In the genomic region with DNA sequence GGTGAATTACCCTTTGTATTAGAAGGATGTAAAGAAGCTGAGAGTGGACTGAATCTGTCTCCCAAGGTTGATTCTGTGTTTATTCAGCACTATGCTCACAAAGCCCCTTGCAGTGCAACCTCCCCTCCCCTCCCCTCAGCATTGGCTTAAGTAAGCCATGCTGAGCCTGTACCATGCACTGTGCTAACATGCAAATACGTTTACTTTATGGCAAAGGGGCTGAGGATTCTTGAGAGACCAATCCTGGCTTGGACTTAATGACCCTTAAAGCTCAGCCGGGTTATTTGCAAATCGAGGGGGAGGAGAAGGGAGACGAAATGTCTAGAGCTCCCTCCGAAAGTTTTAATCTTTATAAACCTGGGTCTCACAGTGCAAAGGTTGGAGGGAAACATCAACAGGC, we compare ENCODE assay signal across 11 mouse cellular contexts. TPM values are rescaled to one million over a fixed set of nuclear protein-coding genes. Genes with fewer than 3 reads are reported as not detected.
DNase-seq lines count a peak whose midpoint lies in the region; ATAC-seq and TF ChIP-seq lines count a peak whose summit lies in the region.
"Had no signal": no experiment of that assay in that cellular context is flagged by ENCODE, and none has a peak within 500 bp of the region (broad histone marks: within the 10 kb centered on the region; RNA-seq: fewer than 3 reads in every experiment).

No protein-coding gene starts in this region.

- no peaks in the 10 kb centered on the region for H3K27me3 ChIP-seq in forebrain, embryonic 10.5 days (ENCODE audit: poor library complexity, severe bottlenecking)
- no peaks in the 10 kb centered on the region for H3K27me3 ChIP-seq in forebrain, postnatal 0 days (ENCODE audit: insufficient read depth, low read length)
- H3K27me3 ChIP-seq in kidney, postnatal 0 days (ENCODE audit: insufficient read depth, low read length) = no peaks in the 10 kb centered on the region
- no peaks in the 10 kb centered on the region for H3K27me3 ChIP-seq in forebrain, embryonic 13.5 days
- no peaks in the 10 kb centered on the region for H3K27me3 ChIP-seq in midbrain, embryonic 14.5 days (ENCODE audit: control insufficient read depth, insufficient read depth, low read length)
- H3K27me3 ChIP-seq: limb, embryonic 15.5 days had no signal

- H3K4me1 ChIP-seq in forebrain, embryonic 10.5 days = peaks cover 32% of the 10 kb centered on the region
- peaks cover 14% of the 10 kb centered on the region for H3K4me1 ChIP-seq in forebrain, postnatal 0 days (ENCODE audit: insufficient read depth)
- peaks cover 4% of the 10 kb centered on the region; the same call in 1 of the 2 replicates for H3K4me1 ChIP-seq in kidney, postnatal 0 days (replicated peaks; ENCODE audit: insufficient read depth, low read length)
- H3K4me1 ChIP-seq in forebrain, embryonic 13.5 days = peaks cover 30% of the 10 kb centered on the region
- peaks cover 13% of the 10 kb centered on the region; the same call in 1 of the 2 replicates for H3K4me1 ChIP-seq in midbrain, embryonic 14.5 days (ENCODE audit: control insufficient read depth, insufficient read depth, low read length)

- peaks cover 12% of the 10 kb centered on the region for H3K36me3 ChIP-seq in forebrain, embryonic 10.5 days (replicated peaks)
- peaks cover 12% of the 10 kb centered on the region; the same call in 1 of the 2 replicates for H3K36me3 ChIP-seq in forebrain, postnatal 0 days (ENCODE audit: insufficient read depth)
- no peaks in the 10 kb centered on the region for H3K36me3 ChIP-seq in kidney, postnatal 0 days (ENCODE audit: insufficient read depth, low read length)
- peaks cover 14% of the 10 kb centered on the region for H3K36me3 ChIP-seq in forebrain, embryonic 13.5 days (ENCODE audit: poor library complexity, severe bottlenecking)
- H3K36me3 ChIP-seq in midbrain, embryonic 14.5 days (ENCODE audit: control insufficient read depth, insufficient read depth, low read length) = peaks cover 7% of the 10 kb centered on the region; the same call in 1 of the 2 replicates
- H3K36me3 ChIP-seq: G1E had no signal

- WGBS in forebrain, embryonic 10.5 days = 38% methylated on average over 5 of the region's 5 CpGs
- 33% methylated on average over 5 of the region's 5 CpGs for WGBS in forebrain, postnatal 0 days
- WGBS in kidney, postnatal 0 days = 21% methylated on average over 5 of the region's 5 CpGs
- WGBS in forebrain, embryonic 13.5 days = 22% methylated on average over 5 of the region's 5 CpGs
- WGBS in midbrain, embryonic 14.5 days = 32% methylated on average over 5 of the region's 5 CpGs

- no peak for DNase-seq in forebrain, embryonic 10.5 days (ENCODE audit: extremely low spot score, low spot score)
- no peak for DNase-seq in forebrain, postnatal 0 days
- peak; percentile 68 for DNase-seq in kidney, postnatal 0 days (ENCODE audit: low spot score)
- DNase-seq in kidney, adult 9 months = no peak
- DNase-seq in midbrain, embryonic 14.5 days = no peak
- no peak for DNase-seq in layer of hippocampus, adult 9-10 months (ENCODE audit: low spot score)
- DNase-seq in cerebellum, adult 9-11 months = no peak
- DNase-seq: thymus, postnatal 4 days had no signal

- H3K9ac ChIP-seq in forebrain, postnatal 0 days = no peak overlapping the region
- peak overlapping the region; percentile 36; the same call in 1 of the 2 replicates for H3K9ac ChIP-seq in kidney, postnatal 0 days (ENCODE audit: low read depth, low read length)
- H3K9ac ChIP-seq in forebrain, embryonic 13.5 days = no peak overlapping the region
- H3K9ac ChIP-seq in midbrain, embryonic 14.5 days (replicated peaks; ENCODE audit: low read length) = 0 out of 2 replicates have a peak overlapping the region, but pooled peaks have one; percentile 0
- H3K9ac ChIP-seq: limb, embryonic 15.5 days had no signal

- H3K4me3 ChIP-seq in forebrain, embryonic 10.5 days = no peak overlapping the region
- no peak overlapping the region for H3K4me3 ChIP-seq in forebrain, postnatal 0 days (ENCODE audit: low read depth, low read length)
- H3K4me3 ChIP-seq in kidney, postnatal 0 days (replicated peaks; ENCODE audit: low read depth, low read length) = 0 out of 2 replicates have a peak overlapping the region, but pooled peaks have one; percentile 1
- H3K4me3 ChIP-seq in forebrain, embryonic 13.5 days = no peak overlapping the region
- H3K4me3 ChIP-seq in midbrain, embryonic 14.5 days (replicated peaks; ENCODE audit: low read depth, low read length) = no peak overlapping the region
- H3K4me3 ChIP-seq: limb, embryonic 15.5 days had no signal

- no peak for TF ChIP-seq CTCF in forebrain, postnatal 0 days (IDR thresholded peaks at IDR 0.05; ENCODE audit: low read depth)
- TF ChIP-seq CTCF in kidney, postnatal 0 days (IDR thresholded peaks at IDR 0.05; ENCODE audit: low read depth) = no peak

- no peaks in the 10 kb centered on the region for H3K9me3 ChIP-seq in forebrain, embryonic 10.5 days
- no peaks in the 10 kb centered on the region for H3K9me3 ChIP-seq in forebrain, postnatal 0 days (ENCODE audit: low read length)
- no peaks in the 10 kb centered on the region for H3K9me3 ChIP-seq in kidney, postnatal 0 days (replicated peaks; ENCODE audit: low read length)
- no peaks in the 10 kb centered on the region for H3K9me3 ChIP-seq in forebrain, embryonic 13.5 days (replicated peaks)
- no peaks in the 10 kb centered on the region for H3K9me3 ChIP-seq in midbrain, embryonic 14.5 days (ENCODE audit: control insufficient read depth, low read length)
- H3K9me3 ChIP-seq: G1E; limb, embryonic 15.5 days had no signal

- peak overlapping the region; percentile 62 for H3K27ac ChIP-seq in forebrain, embryonic 10.5 days
- no peak overlapping the region for H3K27ac ChIP-seq in forebrain, postnatal 0 days (ENCODE audit: low read depth, low read length)
- H3K27ac ChIP-seq in kidney, postnatal 0 days = peak overlapping the region; percentile 65
- H3K27ac ChIP-seq in forebrain, embryonic 13.5 days = no peak overlapping the region
- no peak overlapping the region for H3K27ac ChIP-seq in midbrain, embryonic 14.5 days (replicated peaks; ENCODE audit: low read depth, low read length)
- H3K27ac ChIP-seq: limb, embryonic 15.5 days had no signal

- no peak for ATAC-seq in forebrain, postnatal 0 days
- ATAC-seq in kidney, postnatal 0 days (replicated peaks; ENCODE audit: low FRiP score, low read depth) = peak; percentile 87
- peak; percentile 51; the same call in 1 of the 2 replicates for ATAC-seq in forebrain, embryonic 13.5 days
- no peak for ATAC-seq in midbrain, embryonic 14.5 days (ENCODE audit: low FRiP score, low TSS enrichment)

- no peak overlapping the region for H3K4me2 ChIP-seq in forebrain, postnatal 0 days (ENCODE audit: low read depth)
- peak overlapping the region; percentile 42 for H3K4me2 ChIP-seq in kidney, postnatal 0 days (ENCODE audit: low read length)
- H3K4me2 ChIP-seq in forebrain, embryonic 13.5 days = no peak overlapping the region; the same call in 1 of the 2 replicates
- no peak overlapping the region for H3K4me2 ChIP-seq in midbrain, embryonic 14.5 days (ENCODE audit: low read length)
- H3K4me2 ChIP-seq: limb, embryonic 15.5 days had no signal

RNA-seq across cellular contexts. Expression of a gene that starts 16.0 kb away (rescaled TPM):
- polyA plus RNA-seq in forebrain, embryonic 10.5 days (2016; fragmentation: Nextera tagmentation; extraction: Ambion mirVana) = 10.0 and 13.8 TPM in 2 replicates
- 51.4 and 61.5 TPM in 2 replicates for total RNA-seq in forebrain, postnatal 0 days (2014; rRNA removed)
- polyA plus RNA-seq in forebrain, postnatal 0 days (2015; fragmentation: Nextera tagmentation; extraction: Ambion mirVana) = 98.1 and 154 TPM in 2 replicates
- 17.9 and 19.2 TPM in 2 replicates for polyA plus RNA-seq in kidney, postnatal 0 days (2015; fragmentation: Nextera tagmentation; extraction: Ambion mirVana)
- polyA plus RNA-seq in forebrain, embryonic 13.5 days (2015; fragmentation: Nextera tagmentation; extraction: Ambion mirVana) = 66.4 and 76.8 TPM in 2 replicates
- 86.1 and 95.5 TPM in 2 replicates for polyA plus RNA-seq in midbrain, embryonic 14.5 days (2014; fragmentation: Nextera tagmentation; extraction: Ambion mirVana)
- polyA plus RNA-seq: G1E had no signal

Comparison
In these comparisons a context has a peak if more than half of its experiments do, and no peak if none do; other contexts are left out.
1. H3K27ac ChIP-seq: peak in forebrain, embryonic 10.5 days (single experiment) and kidney, postnatal 0 days (single experiment); none in forebrain, postnatal 0 days (single experiment), forebrain, embryonic 13.5 days (single experiment) and midbrain, embryonic 14.5 days (single experiment).
2. ATAC-seq: peak in kidney, postnatal 0 days (single experiment) and forebrain, embryonic 13.5 days (single experiment); none in forebrain, postnatal 0 days (single experiment) and midbrain, embryonic 14.5 days (single experiment).
3. H3K9ac ChIP-seq: peak in kidney, postnatal 0 days (single experiment) and midbrain, embryonic 14.5 days (single experiment); none in forebrain, postnatal 0 days (single experiment) and forebrain, embryonic 13.5 days (single experiment).